Mouse (Mus musculus) liver, adult 2 months (tissue): Measurements from ENCODE around the gene Stat1. TPM values are rescaled to one million over a fixed set of nuclear protein-coding genes. Genes with fewer than 3 reads are reported as not detected.

Experiments used
- DNase-seq: peaks from one replicate; pipeline ENCODE4 v3.0.0-alpha.2; 2011; ENCODE audit warnings: low read depth, low spot score; ENCODE audit errors: extremely low read depth
- H3K27ac ChIP-seq: fragments of 200-500 bp; replicated peaks from 2 replicates; pipeline ENCODE4 v1.5.1; 2012; ENCODE audit warnings: low read depth, mild to moderate bottlenecking, control low read depth, inconsistent platforms, low read length; ENCODE audit not compliant: insufficient read depth
- H3K27me3 ChIP-seq: fragments of 200-500 bp; 2 replicates; pipeline ENCODE4 v1.6.1; 2012; ENCODE audit warnings: mild to moderate bottlenecking, moderate library complexity, low read length, inconsistent platforms; ENCODE audit not compliant: control insufficient read depth, insufficient read depth
- H3K36me3 ChIP-seq: fragments of 200-500 bp; 2 replicates; pipeline ENCODE4 v1.6.1; 2012; ENCODE audit warnings: low read length, inconsistent platforms; ENCODE audit not compliant: control insufficient read depth, insufficient read depth
- H3K4me1 ChIP-seq: fragments of 200-500 bp; 2 replicates; pipeline ENCODE4 v1.6.1; 2011; ENCODE audit warnings: low read length; ENCODE audit not compliant: control insufficient read depth, insufficient read depth
- H3K4me3 ChIP-seq: fragments of 200-500 bp; 2 replicates; pipeline ENCODE4 v1.5.1; 2011; ENCODE audit warnings: low read depth, mild to moderate bottlenecking, control low read depth, low read length, moderate library complexity; ENCODE audit not compliant: insufficient read depth
- H3K79me2 ChIP-seq: fragments of 200-500 bp; 2 replicates; pipeline ENCODE4 v1.6.1; 2012; ENCODE audit warnings: inconsistent platforms, mild to moderate bottlenecking, low read length, moderate library complexity; ENCODE audit not compliant: control insufficient read depth, insufficient read depth
- H3K9ac ChIP-seq: fragments of 200-500 bp; 2 replicates; pipeline ENCODE4 v1.6.1; 2012; ENCODE audit warnings: low read depth, mild to moderate bottlenecking, control low read depth, inconsistent platforms, low read length
- CTCF ChIP-seq: fragments of 200-500 bp; IDR thresholded peaks from 2 replicates; pipeline ENCODE4 v1.5.1; 2011; ENCODE audit warnings: low read depth, low read length, control low read depth
- POLR2A ChIP-seq: fragments of 200-500 bp; IDR thresholded peaks from 2 replicates; pipeline ENCODE4 v1.6.1; 2011; ENCODE audit warnings: low read length, control low read depth; ENCODE audit not compliant: insufficient read depth; ENCODE audit errors: extremely low read depth
- WGBS: fragments of 180-500 bp; shearing (Covaris S2); methylation state at CpG from one replicate; pipeline ENCODE4 v1.1.7; 2018; 5-methylcytosine and 5-hydroxymethylcytosine counted together
- polyA plus RNA-seq: library from polyadenylated mRNA; depleted of rRNA; stranded (reverse); fragments of >200 nt; gene quantifications from 2 replicates; pipeline ENCODE4 v1.2.3, GENCODE M21; 2012
- total RNA-seq: library from RNA; depleted of rRNA; stranded (reverse); fragments of >200 nt; gene quantifications from 2 replicates; pipeline ENCODE4 v1.2.3, GENCODE M21; 2014

Stat1 gene
- total and polyA plus RNA-seq, 2 experiments: 54.3 to 87.4 TPM

GRCm38 (mm10) chr1:52144907-52145306, 25.7 kb downstream of the Stat1 start:
- Histone ChIP-seq H3K27me3 (no peaks in the 10 kb centered on the region), H3K9ac (no peak overlapping the region), H3K4me1 (0 out of 2 replicates have a peak, but pooled peaks cover 1% of the 10 kb centered on the region), H3K27ac (no peak overlapping the region), H3K4me3 (no peak overlapping the region), H3K79me2 (no peaks in the 10 kb centered on the region), H3K36me3 (peaks cover 69% of the 10 kb centered on the region)
- 89% methylated on average over 10 of the region's 10 CpGs for WGBS
- TF ChIP-seq CTCF (no peak), POLR2A (no peak)
- DNase-seq: no peak

DNA sequence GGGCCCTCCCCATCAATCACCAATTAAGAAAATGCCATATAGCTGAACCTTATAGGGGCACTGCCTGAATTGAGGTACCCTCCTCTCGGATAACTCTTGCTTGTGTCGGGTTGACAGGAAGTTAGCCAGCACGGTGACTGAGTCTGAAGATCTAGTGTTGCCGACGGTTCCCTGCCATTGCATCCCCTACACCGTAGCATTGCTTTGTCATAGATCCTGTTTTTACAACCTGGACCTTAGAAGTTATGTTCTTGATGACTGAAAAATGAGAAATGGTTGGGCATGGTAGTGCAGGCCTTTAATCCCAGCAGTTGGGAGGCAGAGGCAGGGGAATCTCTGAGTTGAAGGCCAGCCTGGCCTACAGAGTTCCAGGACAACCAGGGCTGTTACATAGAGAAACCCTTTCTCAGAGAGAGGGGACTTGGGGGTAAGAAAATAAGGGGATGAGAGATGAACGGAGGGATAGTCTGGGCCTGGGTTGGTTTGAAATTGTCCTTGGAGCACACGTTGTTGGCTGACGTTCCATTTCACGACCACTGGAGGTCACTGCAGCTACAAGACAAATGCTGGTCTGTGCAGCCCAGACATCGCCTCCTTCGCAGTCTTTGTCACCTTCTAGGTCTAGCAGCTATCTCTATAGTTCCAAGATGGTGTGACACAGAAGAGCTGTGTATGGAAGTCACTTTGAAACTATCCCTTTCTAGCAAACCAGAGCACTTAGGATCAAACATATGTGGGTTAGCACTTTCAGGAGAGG, 27.2 kb downstream of the Stat1 start:
- Histone ChIP-seq H3K79me2 (no peaks in the 10 kb centered on the region), H3K4me1 (0 out of 2 replicates have a peak, but pooled peaks cover 3% of the 10 kb centered on the region), H3K9ac (no peak overlapping the region), H3K27ac (no peak overlapping the region), H3K36me3 (peaks cover 72% of the 10 kb centered on the region), H3K4me3 (no peak overlapping the region), H3K27me3 (no peaks in the 10 kb centered on the region)
- DNase-seq: no peak
- peak; percentile 62 for TF ChIP-seq CTCF
- TF ChIP-seq POLR2A: no peak
- 78% methylated on average over 12 of the region's 12 CpGs for WGBS

DNA sequence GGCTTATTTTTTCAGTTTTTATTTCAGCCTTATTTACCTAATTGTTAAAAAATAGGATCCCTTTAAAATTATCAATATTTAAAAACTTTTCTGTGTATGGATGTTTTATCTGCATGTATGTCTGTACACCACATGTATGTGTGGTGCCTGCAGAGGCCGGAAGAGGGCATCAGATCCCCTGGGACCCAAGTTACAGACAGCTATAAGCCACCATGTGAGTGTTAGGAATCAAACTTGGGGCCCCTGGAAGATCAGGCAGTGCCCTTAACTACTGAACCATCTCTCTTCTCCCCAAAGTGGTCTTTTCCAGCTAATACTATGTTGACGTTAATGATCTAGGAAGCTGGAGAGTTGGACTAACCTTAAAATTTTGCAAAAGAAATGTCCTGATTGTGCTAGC, 28.2 kb downstream of the Stat1 start:
- no peak overlapping the region for H3K9ac ChIP-seq
- 0 out of 2 replicates have a peak, but pooled peaks cover 3% of the 10 kb centered on the region for H3K4me1 ChIP-seq
- no peak for DNase-seq
- H3K4me3 ChIP-seq: no peak overlapping the region
- TF ChIP-seq POLR2A: no peak
- TF ChIP-seq CTCF: no peak
- no peak overlapping the region for H3K27ac ChIP-seq
- WGBS: 95% methylated on average over 2 of the region's 2 CpGs
- H3K27me3 ChIP-seq: no peaks in the 10 kb centered on the region
- H3K79me2 ChIP-seq: no peaks in the 10 kb centered on the region
- H3K36me3 ChIP-seq: peaks cover 69% of the 10 kb centered on the region

DNA sequence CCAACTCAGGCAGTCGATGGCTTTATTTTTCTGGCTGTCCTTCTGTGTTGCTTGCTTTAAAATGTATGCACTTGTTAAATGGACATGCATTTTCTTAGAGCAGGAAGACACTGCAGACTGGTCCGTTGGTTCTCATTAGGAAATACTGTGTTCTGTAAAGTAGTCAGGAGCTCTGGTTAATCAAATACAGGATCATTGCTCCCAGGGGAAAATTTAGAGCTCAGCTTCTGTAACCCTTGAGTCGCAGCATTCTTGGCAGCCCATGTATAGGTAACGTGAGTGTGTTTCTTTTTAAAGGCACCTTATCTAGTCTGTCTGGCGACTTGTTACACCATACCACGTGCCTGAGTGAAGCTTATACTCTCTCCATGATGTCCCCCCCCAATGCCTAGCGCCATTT, 28.9 kb downstream of the Stat1 start:
- 0 out of 2 replicates have a peak, but pooled peaks cover 3% of the 10 kb centered on the region for H3K4me1 ChIP-seq
- H3K27ac ChIP-seq: no peak overlapping the region
- no peak overlapping the region for H3K4me3 ChIP-seq
- peaks cover 69% of the 10 kb centered on the region for H3K36me3 ChIP-seq
- H3K79me2 ChIP-seq: no peaks in the 10 kb centered on the region
- no peak for TF ChIP-seq POLR2A
- no peak for TF ChIP-seq CTCF
- H3K27me3 ChIP-seq: no peaks in the 10 kb centered on the region
- 89% methylated on average over 7 of the region's 7 CpGs for WGBS
- no peak for DNase-seq
- H3K9ac ChIP-seq: no peak overlapping the region

DNA sequence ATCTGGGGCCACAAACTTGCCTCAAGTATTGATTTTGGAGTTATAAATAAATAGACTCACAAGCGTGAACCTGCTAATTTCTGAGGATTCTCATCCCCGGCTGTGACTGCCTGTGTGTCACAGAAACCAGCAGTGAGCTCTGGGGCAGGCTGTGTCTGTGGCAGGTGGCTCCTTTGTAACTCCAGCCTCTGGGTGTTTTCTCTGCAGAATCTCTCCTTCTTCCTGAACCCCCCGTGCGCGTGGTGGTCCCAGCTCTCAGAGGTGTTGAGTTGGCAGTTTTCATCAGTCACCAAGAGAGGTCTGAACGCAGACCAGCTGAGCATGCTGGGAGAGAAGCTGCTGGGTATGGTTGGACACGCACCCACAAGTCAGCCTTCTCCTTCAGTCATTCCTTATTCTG, 29.5 kb downstream of the Stat1 start:
- DNase-seq: no peak
- Histone ChIP-seq H3K4me1 (0 out of 2 replicates have a peak, but pooled peaks cover 3% of the 10 kb centered on the region), H3K4me3 (no peak overlapping the region), H3K79me2 (no peaks in the 10 kb centered on the region), H3K36me3 (peaks cover 69% of the 10 kb centered on the region), H3K27ac (no peak overlapping the region), H3K27me3 (no peaks in the 10 kb centered on the region), H3K9ac (no peak overlapping the region)
- no peak for TF ChIP-seq POLR2A
- TF ChIP-seq CTCF: no peak
- 80% methylated on average over 7 of the region's 7 CpGs for WGBS

GRCm38 (mm10) chr1:52149934-52150346, 30.7 kb downstream of the Stat1 start:
- 87% methylated on average over 9 of the region's 9 CpGs for WGBS
- Histone ChIP-seq H3K4me1 (0 out of 2 replicates have a peak, but pooled peaks cover 3% of the 10 kb centered on the region), H3K4me3 (no peak overlapping the region), H3K9ac (no peak overlapping the region), H3K27me3 (no peaks in the 10 kb centered on the region), H3K27ac (no peak overlapping the region), H3K36me3 (peaks cover 75% of the 10 kb centered on the region), H3K79me2 (no peaks in the 10 kb centered on the region)
- TF ChIP-seq CTCF (no peak), POLR2A (no peak)
- no peak for DNase-seq
